Mouse (Mus musculus): ENCODE results near the gene Hoxa10. TPM values are rescaled to one million over a fixed set of nuclear protein-coding genes. Genes with fewer than 3 reads are reported as not detected.

Gene Hoxa10
- polyA plus RNA-seq (2015; fragmentation: Nextera tagmentation; extraction: Ambion mirVana), result 0.15 TPM in 1 of 2 replicates, not detected in the other

DNA sequence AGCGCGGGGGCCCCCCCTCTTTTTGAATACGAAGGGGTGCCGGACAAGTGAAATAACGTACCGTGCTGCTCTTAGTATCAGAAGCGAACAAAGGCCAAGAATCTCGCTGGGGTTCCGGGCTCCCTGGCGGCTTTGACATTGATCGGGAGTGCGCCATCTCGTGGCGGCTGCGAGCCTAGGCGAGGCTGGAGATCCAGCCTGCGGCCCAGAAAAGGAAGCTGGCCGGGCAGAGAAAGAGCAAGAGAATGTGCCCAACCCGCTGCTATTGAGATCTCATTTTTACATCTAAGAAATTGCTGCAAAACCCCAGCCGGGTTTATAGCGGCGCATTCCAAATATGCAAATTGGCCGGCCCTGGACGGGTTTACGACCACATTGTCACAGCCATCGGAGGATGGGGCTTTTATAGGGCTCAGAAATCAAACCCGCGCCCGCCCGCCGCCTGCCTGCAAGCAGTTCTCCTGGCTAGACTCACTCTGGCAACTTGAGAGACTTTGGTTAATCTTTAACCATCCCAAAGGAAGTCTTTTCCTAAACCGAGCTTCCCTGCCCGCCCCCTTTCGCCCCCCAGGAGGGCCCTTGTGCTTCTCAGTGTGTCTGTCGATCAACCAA is at the start of gene Hoxa10:
TSS of gene Hoxa10 (minus strand) at position 466 of the 612 bp plus-strand sequence.
- WGBS, result 1% methylated on average over 35 of the region's 35 CpGs
- Histone ChIP-seq H3K9ac (no peak within 1 kb of the TSS), H3K4me3 (no peak within 1 kb of the TSS), H3K9me3 (no peaks in the 10 kb centered on the region), H3K27me3 (replicated peaks) (peaks cover 97% of the 10 kb centered on the region), H3K27ac (no peak within 1 kb of the TSS), H3K4me1 (0 out of 2 replicates have a peak, but pooled peaks cover 2% of the 10 kb centered on the region), H3K36me3 (replicated peaks) (no peaks in the 10 kb centered on the region), H3K4me2 (no peak within 1 kb of the TSS)
- no peak for ATAC-seq (replicated peaks)

- Histone ChIP-seq H3K4me1 (peaks cover 6% of the 10 kb centered on the region; the same call in 1 of the 2 replicates), H3K9ac (no peak overlapping the region), H3K9me3 (no peaks in the 10 kb centered on the region), H3K27ac (no peak overlapping the region), H3K4me2 (no peak overlapping the region), H3K27me3 (replicated peaks) (peaks cover 74% of the 10 kb centered on the region), H3K4me3 (no peak overlapping the region), H3K36me3 (replicated peaks) (no peaks in the 10 kb centered on the region)
- WGBS, result 17% methylated on average over 12 of the region's 12 CpGs
- ATAC-seq (replicated peaks), result no peak
Measured at GRCm38 (mm10) chr6:52290186-52290585, 49.5 kb upstream of the Hoxa10 start.

- Histone ChIP-seq H3K9me3 (no peaks in the 10 kb centered on the region), H3K4me2 (no peak overlapping the region), H3K4me1 (no peaks in the 10 kb centered on the region), H3K27me3 (replicated peaks) (peaks cover 46% of the 10 kb centered on the region), H3K9ac (no peak overlapping the region), H3K27ac (no peak overlapping the region), H3K4me3 (no peak overlapping the region), H3K36me3 (replicated peaks) (no peaks in the 10 kb centered on the region)
- no peak for ATAC-seq (replicated peaks)
- WGBS, result 87% methylated on average over 5 of the region's 5 CpGs
Measured at GRCm38 (mm10) chr6:52283896-52284295, 43.2 kb upstream of the Hoxa10 start.

GRCm38 (mm10) chr6:52281084-52281483 is 40.4 kb upstream of the Hoxa10 start:
- Histone ChIP-seq H3K4me2 (no peak overlapping the region), H3K27me3 (replicated peaks) (peaks cover 53% of the 10 kb centered on the region), H3K4me3 (no peak overlapping the region), H3K4me1 (no peaks in the 10 kb centered on the region), H3K9ac (no peak overlapping the region), H3K27ac (no peak overlapping the region), H3K36me3 (replicated peaks) (no peaks in the 10 kb centered on the region), H3K9me3 (no peaks in the 10 kb centered on the region)
- WGBS, result 75% methylated on average over 12 of the region's 12 CpGs
- ATAC-seq (replicated peaks), result no peak

DNA sequence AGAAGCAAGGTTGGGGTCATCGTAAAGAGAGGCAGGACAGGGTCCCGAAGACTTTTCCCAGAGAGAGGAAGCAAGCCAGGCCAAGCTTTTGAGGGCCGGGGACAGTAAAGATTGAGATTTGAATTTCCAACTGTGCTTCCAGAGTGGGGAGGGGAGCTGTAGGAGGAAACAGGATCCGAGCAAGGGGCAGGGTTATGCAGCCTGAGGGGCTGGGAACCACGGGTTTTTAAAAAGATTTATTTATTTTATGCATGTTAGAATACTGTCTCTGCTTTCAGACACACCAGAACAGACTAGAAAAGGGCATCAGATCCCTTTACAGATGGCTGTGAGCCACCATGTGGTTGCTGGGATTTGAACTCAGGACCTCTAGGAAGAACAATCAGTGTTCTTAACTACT is 36.3 kb upstream of the Hoxa10 start:
- H3K9me3 ChIP-seq, result no peaks in the 10 kb centered on the region
- H3K4me1 ChIP-seq, result no peaks in the 10 kb centered on the region

GRCm38 (mm10) chr6:52276382-52276781 is 35.7 kb upstream of the Hoxa10 start:
- WGBS, result 1% methylated on average over 6 of the region's 6 CpGs
- no peak for ATAC-seq (replicated peaks)
- Histone ChIP-seq H3K4me2 (no peak overlapping the region), H3K27ac (no peak overlapping the region), H3K9me3 (no peaks in the 10 kb centered on the region), H3K4me1 (no peaks in the 10 kb centered on the region), H3K27me3 (replicated peaks) (peaks cover 89% of the 10 kb centered on the region), H3K9ac (no peak overlapping the region), H3K4me3 (no peak overlapping the region), H3K36me3 (replicated peaks) (no peaks in the 10 kb centered on the region)

More for the DNA sequence above, 36.3 kb upstream of the Hoxa10 start:
- no peak overlapping the region for H3K4me3 ChIP-seq
- WGBS, result 11% methylated on average over 5 of the region's 5 CpGs
- no peak overlapping the region for H3K27ac ChIP-seq
- no peak overlapping the region for H3K4me2 ChIP-seq
- ATAC-seq (replicated peaks), result no peak
- H3K36me3 ChIP-seq (replicated peaks), result no peaks in the 10 kb centered on the region
- no peak overlapping the region for H3K9ac ChIP-seq
- H3K27me3 ChIP-seq (replicated peaks), result peaks cover 85% of the 10 kb centered on the region

- Histone ChIP-seq H3K27ac (no peak overlapping the region), H3K9me3 (no peaks in the 10 kb centered on the region), H3K9ac (no peak overlapping the region), H3K4me1 (no peaks in the 10 kb centered on the region), H3K4me2 (no peak overlapping the region), H3K36me3 (replicated peaks) (no peaks in the 10 kb centered on the region), H3K27me3 (replicated peaks) (peaks cover 89% of the 10 kb centered on the region), H3K4me3 (no peak overlapping the region)
- ATAC-seq (replicated peaks), result no peak
- WGBS, result 4% methylated on average over 8 of the region's 8 CpGs
Measured at GRCm38 (mm10) chr6:52275563-52276280, 35.1 kb upstream of the Hoxa10 start.

- Histone ChIP-seq H3K4me2 (no peak overlapping the region), H3K9me3 (no peaks in the 10 kb centered on the region), H3K36me3 (replicated peaks) (no peaks in the 10 kb centered on the region), H3K9ac (no peak overlapping the region), H3K4me3 (no peak overlapping the region), H3K27me3 (replicated peaks) (peaks cover 92% of the 10 kb centered on the region), H3K27ac (no peak overlapping the region), H3K4me1 (no peaks in the 10 kb centered on the region)
- WGBS, result 2% methylated on average over 11 of the region's 11 CpGs
- ATAC-seq (replicated peaks), result no peak
Measured at GRCm38 (mm10) chr6:52274576-52274975, 33.9 kb upstream of the Hoxa10 start.

DNA sequence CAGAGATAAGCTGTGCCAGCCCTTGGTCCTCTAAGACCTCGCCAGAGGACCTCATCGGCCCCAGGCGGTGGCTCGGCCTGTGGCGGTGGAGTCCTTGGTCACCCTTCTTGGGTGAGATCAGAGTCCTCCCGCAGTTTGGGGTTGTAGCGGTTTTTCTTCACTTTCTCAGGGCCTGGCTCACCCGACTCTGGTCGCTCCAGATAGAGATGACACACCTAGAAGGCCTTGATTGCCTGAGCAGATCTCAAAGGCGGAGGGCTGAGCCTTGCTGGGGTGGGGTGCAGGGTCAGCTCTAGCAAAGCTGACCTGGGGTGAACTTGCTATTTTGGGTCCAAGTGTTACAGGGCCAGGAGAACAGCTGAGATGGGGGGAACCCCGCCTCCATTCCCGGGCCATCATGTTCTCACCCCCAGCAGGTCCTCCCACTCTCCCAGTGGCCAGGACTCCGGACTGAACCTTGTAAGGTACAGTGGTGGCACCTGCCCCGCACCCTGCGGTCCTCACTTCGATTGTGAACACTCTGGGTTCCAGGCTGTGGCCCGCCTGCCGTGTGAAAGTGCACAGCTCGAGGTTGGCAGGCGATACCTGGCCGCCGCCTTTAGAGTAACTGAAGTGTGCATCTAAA is 33.1 kb upstream of the Hoxa10 start:
- H3K36me3 ChIP-seq (replicated peaks), result no peaks in the 10 kb centered on the region
- ATAC-seq (replicated peaks), result no peak
- H3K4me2 ChIP-seq, result no peak overlapping the region
- H3K9ac ChIP-seq, result no peak overlapping the region
- H3K27ac ChIP-seq, result no peak overlapping the region
- WGBS, result 2% methylated on average over 22 of the region's 22 CpGs
- no peak overlapping the region for H3K4me3 ChIP-seq
- H3K4me1 ChIP-seq, result no peaks in the 10 kb centered on the region
- no peaks in the 10 kb centered on the region for H3K9me3 ChIP-seq
- peaks cover 96% of the 10 kb centered on the region for H3K27me3 ChIP-seq (replicated peaks)

GRCm38 (mm10) chr6:52272766-52273655 is 32.4 kb upstream of the Hoxa10 start:
- no peak overlapping the region for H3K9ac ChIP-seq
- H3K4me1 ChIP-seq, result no peaks in the 10 kb centered on the region
- no peak overlapping the region for H3K4me2 ChIP-seq
- peaks cover 98% of the 10 kb centered on the region for H3K27me3 ChIP-seq (replicated peaks)
- no peaks in the 10 kb centered on the region for H3K36me3 ChIP-seq (replicated peaks)
- H3K4me3 ChIP-seq, result no peak overlapping the region
- 4% methylated on average over 20 of the region's 22 CpGs for WGBS
- no peaks in the 10 kb centered on the region for H3K9me3 ChIP-seq
- ATAC-seq (replicated peaks), result no peak
- H3K27ac ChIP-seq, result no peak overlapping the region

GRCm38 (mm10) chr6:52270494-52271480 is 30.1 kb upstream of the Hoxa10 start:
- Histone ChIP-seq H3K27me3 (replicated peaks) (peaks cover 96% of the 10 kb centered on the region), H3K27ac (no peak overlapping the region), H3K9ac (no peak overlapping the region), H3K4me3 (no peak overlapping the region), H3K36me3 (replicated peaks) (no peaks in the 10 kb centered on the region), H3K4me2 (no peak overlapping the region), H3K4me1 (no peaks in the 10 kb centered on the region), H3K9me3 (no peaks in the 10 kb centered on the region)
- 5% methylated on average over 23 of the region's 23 CpGs for WGBS
- 0 out of 2 replicates have a peak, but pooled peaks have one; percentile 45 for ATAC-seq (replicated peaks)
